Mouse (Mus musculus) ovary, postnatal 14 days (tissue): ENCODE results near the gene Ccdc96.

Source experiments
- DNase-seq: peaks from one replicate; pipeline ENCODE4 v3.0.0; 2022; ENCODE audit warnings: low spot score

Gene Ccdc96

DNA sequence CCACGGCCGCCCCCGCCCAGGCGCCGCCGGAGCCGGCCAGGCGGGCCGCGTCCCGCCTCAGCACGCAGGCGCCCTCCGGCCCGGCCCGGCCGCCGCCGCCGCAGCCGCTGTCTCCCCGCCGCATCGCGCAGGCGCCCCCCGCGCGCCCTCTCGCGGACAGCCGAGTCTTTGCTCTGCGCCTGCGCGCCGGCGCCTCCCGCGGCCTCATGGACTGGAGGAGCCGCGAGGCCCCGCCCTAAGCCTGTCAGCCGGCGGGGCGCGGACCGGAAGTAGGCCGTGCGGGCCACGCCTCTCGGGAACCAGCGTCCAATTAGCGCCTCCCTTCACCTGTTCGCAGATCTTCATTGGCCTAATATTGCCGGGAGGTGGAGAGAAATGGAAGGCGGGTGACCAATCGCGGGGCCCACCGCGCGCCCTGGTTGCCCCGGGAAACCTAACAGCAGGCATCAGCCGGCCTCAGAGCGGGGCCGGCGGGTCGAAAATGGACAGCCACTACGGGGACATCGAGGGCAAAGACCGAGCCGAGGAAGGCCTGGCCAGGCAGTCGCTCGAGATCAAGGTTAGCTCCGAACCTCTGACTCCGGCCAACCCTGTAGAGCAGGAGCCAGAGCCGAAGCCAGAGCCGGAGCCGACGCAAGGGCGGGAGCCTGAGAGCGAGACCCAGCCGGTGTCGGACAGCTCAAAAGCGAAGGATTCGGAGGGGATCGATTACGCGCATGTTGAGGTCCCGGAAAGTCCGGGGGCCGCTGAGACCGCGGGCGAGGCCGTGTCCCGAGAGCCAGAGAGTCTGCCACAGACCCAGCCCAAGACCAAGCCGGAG lies at the start of gene Ccdc96, which contains the start of gene Tada2b:
Ccdc96 (plus strand) TSS at position 418 of the 820 bp plus-strand sequence.
Tada2b (minus strand) TSS at position 115 of the 820 bp plus-strand sequence.
- DNase-seq = peak; percentile 92

DNA sequence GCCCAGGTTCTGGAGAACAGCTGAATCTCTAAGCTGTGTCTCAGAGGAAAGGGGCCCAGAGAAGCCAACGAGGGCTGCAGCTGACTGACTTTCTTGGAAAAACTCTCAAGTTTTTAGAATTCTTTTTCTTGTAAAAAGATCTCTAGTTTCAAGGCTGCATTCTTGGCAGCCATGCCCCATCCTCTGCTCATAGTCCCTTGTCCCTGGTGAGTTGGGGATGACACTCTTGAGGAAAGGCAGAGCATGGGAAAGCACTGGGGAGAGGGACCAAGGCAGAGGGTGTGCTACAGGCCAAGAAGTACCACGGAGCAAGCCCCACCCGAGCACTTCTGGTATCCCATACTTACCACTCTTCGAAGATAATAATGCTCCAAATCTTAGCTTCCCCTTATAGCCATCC lies 47.5 kb upstream of the Ccdc96 start:
- no peak for DNase-seq

DNA sequence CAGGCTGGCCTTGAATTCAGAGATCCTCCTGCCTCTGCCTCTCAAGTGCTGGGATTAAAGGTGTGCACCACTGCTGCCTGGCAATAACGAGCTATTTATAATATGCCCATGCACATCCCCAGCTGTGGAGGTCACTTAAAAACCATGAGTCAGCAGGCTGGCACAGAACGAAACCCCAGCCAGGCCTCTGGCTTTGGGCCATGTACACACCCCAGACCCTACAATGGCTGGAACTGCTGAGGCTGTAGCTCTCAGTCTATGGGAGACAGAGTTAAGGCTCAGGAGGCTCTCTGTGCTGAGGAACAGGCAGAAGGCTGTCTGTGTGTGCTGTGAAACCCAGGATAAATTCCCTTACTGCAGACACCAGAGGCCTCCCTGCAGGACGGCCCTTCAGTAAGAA lies 43.6 kb upstream of the Ccdc96 start:
- no peak for DNase-seq

GRCm38 (mm10) chr5:36444611-36445010 lies 39.8 kb upstream of the Ccdc96 start:
- no peak for DNase-seq

DNA sequence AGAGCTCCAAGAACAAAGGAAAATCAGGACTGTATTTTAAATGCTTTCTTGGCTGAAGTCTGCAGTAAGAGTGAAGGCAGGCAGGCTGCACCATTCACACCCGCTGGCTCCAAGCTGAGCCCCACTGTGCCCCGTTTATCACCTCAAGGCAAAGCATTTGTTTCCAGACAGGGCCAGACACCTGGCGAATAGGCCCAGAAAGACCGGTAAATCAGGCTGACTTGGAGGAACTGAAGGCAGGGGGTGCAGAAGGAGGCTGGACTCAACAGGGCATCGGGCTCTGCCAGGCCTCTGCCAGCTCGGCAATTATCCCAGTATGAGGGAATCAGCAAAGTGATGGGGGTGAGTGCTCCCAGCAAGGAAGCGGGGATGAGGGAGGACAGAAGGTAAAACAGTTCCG lies 39.4 kb upstream of the Ccdc96 start:
- DNase-seq = no peak

DNA sequence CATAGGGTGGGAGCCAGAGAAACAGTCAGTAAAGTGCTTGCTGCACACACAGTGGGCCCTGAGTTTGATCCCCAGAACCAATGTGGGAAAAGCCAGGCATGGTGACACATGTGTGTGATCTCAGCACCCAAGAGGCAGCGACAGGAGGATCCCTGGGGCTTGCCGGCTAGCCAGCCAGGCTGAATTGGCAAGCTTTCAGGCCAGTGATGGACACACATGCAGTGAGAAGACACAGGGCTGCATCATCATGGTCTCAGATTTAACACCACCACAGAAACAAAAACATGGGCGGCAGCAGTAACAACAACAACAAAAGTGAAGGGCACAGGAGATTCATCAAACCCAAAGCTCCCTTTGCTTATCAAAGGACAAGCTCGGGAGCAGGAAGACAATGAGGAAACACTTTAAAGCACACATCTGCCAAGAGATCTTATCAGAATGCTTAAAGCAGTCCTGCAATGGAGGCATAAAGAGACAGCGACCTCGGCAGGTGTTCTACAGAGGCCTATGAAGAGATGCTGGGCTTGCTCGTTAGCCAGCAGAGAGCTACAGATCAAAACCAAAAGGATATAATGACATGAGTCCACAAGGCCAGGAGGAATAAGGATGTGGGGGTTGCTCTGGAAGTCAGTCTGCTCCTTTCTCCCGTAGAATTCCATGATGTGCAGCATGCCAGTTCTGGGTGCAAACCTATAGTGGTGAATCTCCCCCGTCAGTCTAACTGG lies 38.1 kb upstream of the Ccdc96 start:
- no peak for DNase-seq

- DNase-seq = no peak
Observed at GRCm38 (mm10) chr5:36447872-36448271, 36.5 kb upstream of the Ccdc96 start.

GRCm38 (mm10) chr5:36449710-36450358 lies 34.6 kb upstream of the Ccdc96 start:
- DNase-seq = no peak

GRCm38 (mm10) chr5:36451119-36451518 lies 33.3 kb upstream of the Ccdc96 start:
- DNase-seq = no peak

- no peak for DNase-seq
Observed at GRCm38 (mm10) chr5:36451872-36452389, 32.5 kb upstream of the Ccdc96 start.

GRCm38 (mm10) chr5:36452821-36453220 lies 31.6 kb upstream of the Ccdc96 start:
- DNase-seq = no peak

DNA sequence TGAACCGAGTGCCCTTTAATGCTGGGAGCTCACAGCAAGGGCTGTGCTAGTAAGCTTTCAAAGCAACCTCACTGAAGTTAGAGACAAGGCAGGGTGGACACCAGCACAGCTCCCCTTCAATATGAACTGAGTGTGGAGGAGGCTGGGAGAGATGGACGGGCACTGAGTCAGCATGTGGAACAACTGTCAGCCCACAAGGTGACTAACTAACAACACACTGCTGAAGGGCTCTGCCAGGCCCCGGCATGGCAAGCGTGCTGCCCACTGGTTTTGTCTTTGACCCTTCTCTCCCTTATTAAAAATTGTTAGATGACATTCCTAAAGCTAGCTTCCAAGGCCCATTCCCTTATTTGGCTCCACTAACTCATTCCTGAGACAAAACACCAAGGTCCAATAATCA lies 26.7 kb upstream of the Ccdc96 start:
- DNase-seq = no peak

- no peak for DNase-seq
Observed at GRCm38 (mm10) chr5:36458926-36459325, 25.5 kb upstream of the Ccdc96 start.

- DNase-seq = no peak
Observed at GRCm38 (mm10) chr5:36460712-36461111, 23.7 kb upstream of the Ccdc96 start.

DNA sequence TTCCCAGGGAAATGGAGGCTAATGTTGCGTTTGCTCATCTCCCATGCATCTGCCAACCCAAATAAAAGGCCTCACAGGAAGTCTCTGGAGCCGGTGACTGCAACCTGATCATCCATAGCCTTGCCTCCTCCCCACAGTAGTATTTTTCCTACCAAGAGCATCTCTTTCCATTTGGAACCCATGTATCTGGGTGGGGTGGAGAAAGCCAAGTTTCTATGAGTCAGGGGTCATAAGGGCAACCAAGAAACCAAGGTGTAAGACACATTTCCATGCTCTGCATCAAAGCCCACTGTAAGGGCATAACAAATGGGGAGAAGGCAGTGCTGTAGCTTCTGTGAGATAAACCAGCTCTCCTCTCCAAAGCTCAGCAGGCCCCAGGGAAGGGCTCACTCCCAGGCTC lies 23.2 kb upstream of the Ccdc96 start:
- no peak for DNase-seq

- DNase-seq = peak; percentile 71
Observed at GRCm38 (mm10) chr5:36462810-36463209, 21.6 kb upstream of the Ccdc96 start.

DNA sequence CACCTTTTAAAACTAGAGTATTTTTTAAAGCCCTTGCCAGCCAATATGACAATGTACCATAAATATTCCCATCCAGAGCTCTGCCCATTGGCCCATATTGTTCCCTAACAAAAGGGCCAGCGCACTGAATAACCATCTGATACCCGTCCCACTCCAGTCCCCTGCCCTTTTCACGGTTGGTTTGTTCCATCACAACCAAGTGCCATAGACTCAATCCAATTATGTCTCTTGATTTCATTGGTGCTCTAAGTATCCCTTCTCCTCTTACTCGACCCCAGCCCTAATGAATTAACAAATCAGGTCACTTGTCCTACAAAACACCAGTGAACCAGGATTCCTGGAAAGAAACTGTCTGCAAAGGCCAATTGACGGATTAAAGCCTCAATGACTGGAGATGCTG lies 21.0 kb upstream of the Ccdc96 start:
- DNase-seq = no peak

- DNase-seq = peak; percentile 94
Observed at GRCm38 (mm10) chr5:36464709-36465661, 19.4 kb upstream of the Ccdc96 start, which contains the start of gene Grpel1. Gene Grpel1 (plus strand): TSS chr5:36464998.

GRCm38 (mm10) chr5:36465889-36466288 lies 18.5 kb upstream of the Ccdc96 start:
- no peak for DNase-seq

GRCm38 (mm10) chr5:36471206-36471605 lies 13.2 kb upstream of the Ccdc96 start:
- DNase-seq = no peak
